Mouse (Mus musculus) hindbrain, postnatal 0 days (tissue): ENCODE measurements at regions not wholly inside any gene's neighbourhood (a gene's known extent, or its start where the extent isn't known, plus 50 kb on each side); places are given as distances from the start of the nearest gene placed in this dataset.

Source experiments
- ATAC-seq: fragments of 200-750 bp; cut with Nextera tagmentation; 2 replicates; pipeline ENCODE4 v1.8.0; 2017; ENCODE audit warnings: mild to moderate bottlenecking, moderate TSS enrichment, moderate library complexity
- DNase-seq: peaks from one replicate; pipeline ENCODE4 v3.0.0-alpha.2; 2015; ENCODE audit warnings: low spot score
- H3K27ac ChIP-seq: fragments of 300-500 bp; sonication (generic); 2 replicates; pipeline ENCODE4 v1.5.1; 2014; ENCODE audit warnings: mild to moderate bottlenecking
- H3K27me3 ChIP-seq: fragments of 300-500 bp; sonication (generic); 2 replicates; pipeline ENCODE4 v1.6.1; 2014; ENCODE audit warnings: low read length, mixed read lengths; ENCODE audit not compliant: insufficient read depth
- H3K36me3 ChIP-seq: fragments of 300-500 bp; sonication (generic); 2 replicates; pipeline ENCODE4 v1.6.1; 2014; ENCODE audit warnings: low read length, mixed read lengths; ENCODE audit not compliant: insufficient read depth
- H3K4me1 ChIP-seq: fragments of 300-500 bp; sonication (generic); 2 replicates; pipeline ENCODE4 v1.6.1; 2014; ENCODE audit warnings: antibody characterized with exemption, low read length, mixed read lengths; ENCODE audit not compliant: insufficient read depth
- H3K4me2 ChIP-seq: fragments of 300-500 bp; sonication (generic); 2 replicates; pipeline ENCODE4 v1.6.1; 2014; ENCODE audit warnings: low read depth, mild to moderate bottlenecking, low read length, moderate library complexity, mixed read lengths
- H3K4me3 ChIP-seq: fragments of 300-500 bp; sonication (generic); 2 replicates; pipeline ENCODE4 v1.5.1; 2014; ENCODE audit warnings: low read length
- H3K9ac ChIP-seq: fragments of 300-500 bp; sonication (generic); replicated peaks from 2 replicates; pipeline ENCODE4 v1.6.1; 2014; ENCODE audit warnings: mild to moderate bottlenecking, low read length, moderate library complexity, mixed read lengths
- H3K9me3 ChIP-seq: fragments of 300-500 bp; sonication (generic); 2 replicates; pipeline ENCODE4 v1.6.1; 2016; ENCODE audit warnings: low read length, mixed read lengths
- CTCF ChIP-seq: IDR thresholded peaks from 2 replicates; pipeline ENCODE4 v1.5.1; 2016; ENCODE audit warnings: antibody characterized with exemption, control low read depth, low read depth
- WGBS: fragments of 180-500 bp; shearing (Covaris S2); extraction: QIAGEN DNeasy Blood & Tissue Kit; methylation state at CpG from one replicate; pipeline ENCODE4 v1.1.7; 2014; 5-methylcytosine and 5-hydroxymethylcytosine counted together

GRCm38 (mm10) chr3:144079960-144080359 is 125.1 kb downstream of the Lmo4 start:
- Histone ChIP-seq H3K4me2 (no peak overlapping the region), H3K9me3 (no peaks in the 10 kb centered on the region), H3K36me3 (no peaks in the 10 kb centered on the region), H3K27me3 (no peaks in the 10 kb centered on the region), H3K27ac (no peak overlapping the region), H3K4me1 (no peaks in the 10 kb centered on the region), H3K4me3 (no peak overlapping the region), H3K9ac (no peak overlapping the region)
- 90% methylated on average over 3 of the region's 3 CpGs for WGBS
- DNase-seq (no peak), ATAC-seq (no peak)
- no peak for TF ChIP-seq CTCF

DNA sequence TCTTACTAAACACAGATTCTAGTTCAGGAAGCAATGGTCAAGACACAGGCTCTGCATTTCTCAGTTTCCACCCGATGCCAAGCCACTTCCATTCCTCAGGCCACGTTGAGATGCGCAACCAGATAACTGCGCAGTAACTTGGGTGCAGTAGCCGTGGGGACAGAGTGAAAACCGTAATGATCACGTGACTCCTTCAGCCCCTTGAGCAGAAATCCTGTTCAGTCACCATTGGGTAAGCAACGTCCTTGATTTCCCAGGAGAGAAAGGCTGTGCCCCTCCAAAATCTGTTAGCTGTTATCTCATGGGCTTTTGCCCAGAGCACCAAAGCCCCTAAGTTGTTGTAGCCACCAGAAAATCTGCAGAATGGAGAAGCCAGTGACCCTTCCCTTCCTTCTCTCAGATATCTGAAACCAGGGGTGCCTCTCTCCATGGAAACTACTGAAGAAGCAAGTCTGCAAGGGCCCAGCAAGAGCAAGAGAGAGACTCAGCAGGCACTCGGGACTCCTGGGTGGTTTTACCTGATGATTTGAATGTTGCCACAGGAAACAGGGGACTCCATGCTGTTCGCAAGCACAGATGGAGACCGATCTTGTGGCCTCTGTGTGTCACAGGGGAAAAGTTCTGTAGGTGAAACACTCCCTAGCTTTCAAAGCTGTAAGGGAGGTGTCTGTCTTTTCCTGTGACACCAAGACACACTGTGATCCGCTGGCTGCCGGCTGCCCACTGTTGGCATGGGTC is 126.7 kb downstream of the Lmo4 start:
- H3K27me3 ChIP-seq: no peaks in the 10 kb centered on the region
- 72% methylated on average over 13 of the region's 13 CpGs for WGBS
- ATAC-seq (no peak), DNase-seq (no peak)
- no peak overlapping the region for H3K27ac ChIP-seq
- no peaks in the 10 kb centered on the region for H3K4me1 ChIP-seq
- H3K36me3 ChIP-seq: no peaks in the 10 kb centered on the region
- H3K4me3 ChIP-seq: no peak overlapping the region
- H3K4me2 ChIP-seq: no peak overlapping the region
- no peak overlapping the region for H3K9ac ChIP-seq
- TF ChIP-seq CTCF: no peak
- H3K9me3 ChIP-seq: no peaks in the 10 kb centered on the region

- WGBS: 76% methylated on average over 10 of the region's 10 CpGs
- Histone ChIP-seq H3K27ac (no peak overlapping the region), H3K4me3 (no peak overlapping the region), H3K36me3 (no peaks in the 10 kb centered on the region), H3K4me1 (no peaks in the 10 kb centered on the region), H3K9me3 (no peaks in the 10 kb centered on the region), H3K9ac (no peak overlapping the region), H3K4me2 (no peak overlapping the region), H3K27me3 (no peaks in the 10 kb centered on the region)
- DNase-seq (no peak), ATAC-seq (no peak)
- TF ChIP-seq CTCF: no peak
These were observed 135.0 kb downstream of the Lmo4 start for GRCm38 (mm10) chr3:144069979-144070540.

- H3K36me3 ChIP-seq: no peaks in the 10 kb centered on the region
- no peak overlapping the region for H3K4me3 ChIP-seq
- H3K4me2 ChIP-seq: no peak overlapping the region
- no peak for TF ChIP-seq CTCF
- H3K9ac ChIP-seq: no peak overlapping the region
- ATAC-seq (no peak), DNase-seq (no peak)
- H3K9me3 ChIP-seq: no peaks in the 10 kb centered on the region
- no peaks in the 10 kb centered on the region for H3K27me3 ChIP-seq
- no peak overlapping the region for H3K27ac ChIP-seq
- WGBS: 88% methylated on average over 3 of the region's 3 CpGs
- H3K4me1 ChIP-seq: no peaks in the 10 kb centered on the region
These were observed 138.0 kb downstream of the Lmo4 start for GRCm38 (mm10) chr3:144067016-144067415.

DNA sequence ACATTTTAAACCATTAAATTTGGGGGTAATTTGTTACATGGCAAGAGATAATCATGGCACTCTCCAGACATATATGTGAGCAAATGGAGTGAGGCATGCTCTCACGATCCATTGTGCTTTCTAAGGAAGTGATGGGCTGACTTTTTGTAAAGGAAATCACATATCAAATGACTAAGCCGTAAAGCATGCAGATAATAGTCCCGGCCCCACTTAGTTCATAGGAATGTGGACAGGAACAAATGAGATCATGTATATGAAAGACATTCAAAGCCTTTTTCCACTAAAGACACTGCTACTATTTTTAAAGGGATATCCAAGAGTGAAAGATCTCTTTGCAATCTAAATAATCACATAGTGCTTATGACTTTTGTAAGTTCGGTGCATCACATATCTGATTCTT is 146.9 kb downstream of the Lmo4 start:
- Histone ChIP-seq H3K4me2 (no peak overlapping the region), H3K9ac (no peak overlapping the region), H3K4me1 (no peaks in the 10 kb centered on the region), H3K27me3 (no peaks in the 10 kb centered on the region), H3K36me3 (no peaks in the 10 kb centered on the region), H3K9me3 (no peaks in the 10 kb centered on the region), H3K4me3 (no peak overlapping the region), H3K27ac (no peak overlapping the region)
- WGBS: 83% methylated on average over 4 of the region's 4 CpGs
- ATAC-seq (no peak), DNase-seq (no peak)
- TF ChIP-seq CTCF: no peak

GRCm38 (mm10) chr3:144050341-144050740 is 154.7 kb downstream of the Lmo4 start:
- Histone ChIP-seq H3K9ac (no peak overlapping the region), H3K4me2 (no peak overlapping the region), H3K4me3 (no peak overlapping the region), H3K4me1 (no peaks in the 10 kb centered on the region), H3K9me3 (no peaks in the 10 kb centered on the region), H3K27me3 (no peaks in the 10 kb centered on the region), H3K36me3 (no peaks in the 10 kb centered on the region), H3K27ac (no peak overlapping the region)
- TF ChIP-seq CTCF: no peak
- DNase-seq (no peak), ATAC-seq (no peak)
- WGBS: 68% methylated on average over 4 of the region's 4 CpGs

DNA sequence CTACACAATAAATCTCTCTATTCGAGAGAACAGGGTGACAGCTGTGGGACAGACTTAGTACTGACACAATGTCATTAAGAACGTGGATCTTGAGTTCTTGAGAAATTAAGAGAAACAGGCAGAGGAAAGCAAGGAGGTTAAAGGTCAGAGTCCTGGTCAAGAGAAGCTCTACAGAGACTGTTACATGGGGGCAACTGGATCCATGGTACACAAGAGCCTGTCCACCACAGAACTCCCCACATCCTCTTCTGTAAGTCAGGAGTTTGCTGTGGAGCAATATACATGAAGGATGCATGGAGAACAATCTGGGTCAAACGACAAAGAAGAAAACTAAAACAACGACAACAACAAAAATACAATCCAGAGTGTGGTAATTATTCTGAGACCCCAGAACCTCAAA is 155.8 kb downstream of the Lmo4 start:
- Histone ChIP-seq H3K4me2 (no peak overlapping the region), H3K27me3 (no peaks in the 10 kb centered on the region), H3K9me3 (no peaks in the 10 kb centered on the region), H3K4me1 (no peaks in the 10 kb centered on the region), H3K27ac (no peak overlapping the region), H3K9ac (no peak overlapping the region), H3K36me3 (no peaks in the 10 kb centered on the region), H3K4me3 (no peak overlapping the region)
- DNase-seq: no peak
- no peak for TF ChIP-seq CTCF
- WGBS: 49% methylated on average over 4 of the region's 4 CpGs
- ATAC-seq: no peak
